Mouse (Mus musculus): ENCODE measurements around the gene Bmpr1b.

Gene Bmpr1b

DNA sequence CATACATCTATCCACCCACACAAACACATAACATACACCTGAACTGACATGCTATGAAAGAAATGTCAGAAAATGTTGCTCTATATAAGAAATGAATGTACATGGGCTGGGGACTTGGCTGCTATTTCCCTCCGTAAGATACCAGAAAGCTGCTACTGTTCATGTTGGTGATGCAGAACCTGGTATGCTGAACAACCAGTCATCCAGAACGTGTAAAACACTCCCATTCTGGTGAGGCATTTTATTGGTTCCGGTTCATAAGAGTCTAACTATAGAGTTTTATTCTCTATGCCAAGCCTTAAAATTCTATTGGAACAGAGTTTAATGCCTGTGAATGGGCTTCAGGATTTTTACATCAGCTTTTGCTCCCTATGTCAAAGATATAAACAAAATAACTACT lies 55.0 kb downstream of the Bmpr1b start:
- in situ Hi-C loops (cut with MseI, MboI), result no loop called here

DNA sequence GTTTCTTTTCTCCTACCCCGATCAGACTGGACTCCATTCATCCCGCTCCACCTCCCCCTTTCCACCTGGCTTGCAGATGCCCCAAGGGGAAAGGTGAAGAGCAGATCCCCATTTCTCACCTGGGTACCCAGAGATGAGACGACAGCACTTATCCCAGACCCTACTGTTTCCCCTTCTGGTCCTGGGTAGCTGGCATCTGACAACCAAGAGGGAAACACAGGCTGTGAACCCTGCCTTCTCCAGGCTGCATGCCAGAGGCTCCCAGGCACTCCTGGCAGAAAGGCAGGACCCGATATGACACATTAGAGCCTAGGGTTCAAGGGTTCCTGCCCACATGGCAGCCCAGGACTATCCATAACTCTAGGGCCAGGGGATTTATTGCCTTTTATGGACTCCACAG lies 56.0 kb downstream of the Bmpr1b start:
- in situ Hi-C loops (cut with MseI, MboI), result no loop called here

DNA sequence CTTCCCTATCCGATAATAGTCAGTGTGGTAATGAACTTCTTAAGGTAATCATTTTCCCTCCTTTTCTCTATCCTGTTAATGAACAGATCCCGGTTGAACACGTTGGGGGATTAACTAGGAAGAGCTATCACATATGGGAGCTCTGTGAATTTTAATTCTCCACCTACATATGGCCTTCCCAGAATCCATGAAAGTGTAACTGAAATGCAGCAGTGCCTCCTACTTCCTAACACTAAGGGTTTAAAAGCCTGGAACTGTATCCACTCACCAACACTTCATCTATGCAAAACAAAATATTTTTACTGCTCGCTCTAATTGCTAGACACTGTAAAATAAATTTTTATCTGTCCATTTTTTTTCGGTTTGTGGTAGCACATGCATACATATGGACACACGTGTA lies 63.0 kb downstream of the Bmpr1b start:
- in situ Hi-C loops (cut with MseI, MboI), result no loop called here

DNA sequence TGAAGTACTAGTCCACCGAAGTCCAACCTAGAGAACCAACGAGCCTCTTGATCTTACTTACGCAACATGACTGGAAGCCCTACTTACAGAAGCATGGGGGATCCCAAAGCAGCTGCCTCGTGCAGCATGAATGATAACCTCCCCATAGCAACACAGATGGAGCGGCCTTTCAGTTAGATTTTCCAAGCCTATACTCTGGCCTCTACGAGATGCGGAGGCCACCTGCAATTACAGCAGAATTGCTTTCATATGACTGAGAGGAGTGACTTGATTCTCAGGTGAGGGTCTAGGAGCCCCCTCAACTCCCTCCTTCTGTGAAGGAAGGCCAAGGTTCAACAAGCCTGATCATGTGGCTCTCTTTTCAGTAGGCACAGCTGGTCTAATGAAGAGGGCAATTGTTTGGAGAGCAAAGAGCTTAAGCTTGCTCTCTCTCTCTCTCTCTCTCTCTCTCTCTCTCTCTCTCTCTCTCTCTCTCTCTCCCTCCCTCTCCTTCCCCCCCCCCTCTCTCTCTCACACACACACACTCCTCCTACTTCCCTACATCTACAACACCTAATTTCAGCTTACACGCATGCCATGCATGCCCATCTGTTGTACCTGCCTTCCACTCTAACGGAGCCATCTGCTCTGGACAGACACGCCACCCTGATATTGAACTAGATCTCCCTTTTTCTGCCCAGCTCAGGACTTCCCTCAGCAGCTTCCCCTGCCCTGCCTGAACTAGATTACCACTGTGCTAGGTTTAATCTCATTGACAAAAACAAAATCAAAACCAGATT lies 65.0 kb downstream of the Bmpr1b start:
- in situ Hi-C loops (cut with MseI, MboI), result no loop called here

DNA sequence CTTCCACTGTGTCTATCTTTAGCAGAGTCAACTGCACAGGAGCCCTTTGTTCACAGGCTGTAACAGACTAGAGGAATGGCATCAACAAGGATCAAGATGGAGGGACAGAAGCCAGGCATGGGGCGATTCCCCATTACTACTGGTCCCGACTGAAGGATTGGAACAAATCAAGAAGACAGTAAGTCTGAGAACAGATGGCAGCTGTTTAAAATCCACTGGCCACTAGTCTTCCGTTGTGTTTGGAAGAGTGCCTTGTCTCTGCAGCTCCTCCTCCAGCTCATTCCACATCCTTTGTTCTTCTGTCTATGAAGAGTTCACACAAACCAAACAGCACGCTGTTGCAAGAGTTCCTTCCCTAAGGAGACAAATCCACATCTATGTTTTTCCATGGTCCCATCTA lies 65.6 kb downstream of the Bmpr1b start:
- in situ Hi-C loops (cut with MseI, MboI), result no loop called here

DNA sequence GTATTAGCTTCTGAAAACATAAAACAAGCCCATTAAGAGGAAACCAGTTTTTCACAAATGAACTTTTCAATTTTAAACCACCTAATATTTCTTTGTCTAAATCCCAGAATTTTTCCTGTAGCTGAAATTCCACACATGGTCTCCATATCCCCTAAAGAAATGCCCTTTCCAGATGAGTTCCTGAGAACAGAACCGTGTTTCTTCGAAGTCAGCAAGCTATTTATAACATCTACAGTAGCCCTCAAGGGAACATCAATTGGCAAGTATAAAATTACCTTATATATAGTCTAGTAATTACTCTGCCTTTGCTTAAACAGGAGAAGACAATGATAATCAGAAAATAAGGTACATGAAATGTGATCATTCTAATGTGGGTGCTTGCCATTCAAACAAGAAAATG lies 70.1 kb downstream of the Bmpr1b start:
- in situ Hi-C loops (cut with MseI, MboI), result no loop called here

DNA sequence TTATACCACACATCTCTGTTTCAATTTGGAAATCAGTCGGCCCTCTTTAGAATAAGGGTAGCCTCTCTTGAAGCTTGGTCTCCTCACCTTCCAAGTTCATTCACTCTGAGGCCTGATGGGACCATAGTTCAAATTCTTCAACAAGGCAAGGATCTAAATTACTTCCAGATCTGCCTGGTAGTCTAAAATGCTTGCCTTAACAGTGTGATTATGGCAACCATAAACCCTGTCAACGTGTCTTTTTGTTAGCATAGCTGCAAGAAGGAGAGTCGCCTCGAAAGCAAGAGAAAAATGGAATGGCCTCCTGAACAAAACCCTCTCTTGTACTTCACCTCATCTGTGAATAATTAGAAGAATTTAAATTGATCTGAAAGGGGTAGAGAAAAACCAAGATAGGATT lies 75.2 kb downstream of the Bmpr1b start:
- in situ Hi-C loops (cut with MseI, MboI), result no loop called here

DNA sequence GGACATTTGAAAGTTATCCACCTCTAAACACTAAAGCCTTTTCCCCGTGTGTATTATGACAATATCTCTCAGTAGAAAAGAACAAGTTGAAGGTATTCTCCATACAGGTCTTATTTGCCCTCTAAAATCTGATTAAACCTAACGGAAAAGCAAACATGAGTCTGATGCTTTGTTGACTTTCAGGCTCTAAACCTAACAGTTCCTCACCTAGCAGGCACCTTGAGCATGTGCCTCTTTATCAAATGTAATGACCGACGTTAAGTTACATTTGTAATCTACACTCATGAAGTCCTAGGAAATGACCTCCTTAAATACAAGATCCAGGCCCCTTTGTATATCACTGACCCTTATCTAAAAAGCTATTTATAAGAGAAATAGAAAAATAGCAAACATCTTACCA lies 79.5 kb downstream of the Bmpr1b start:
- in situ Hi-C loops (cut with MseI, MboI), result no loop called here

DNA sequence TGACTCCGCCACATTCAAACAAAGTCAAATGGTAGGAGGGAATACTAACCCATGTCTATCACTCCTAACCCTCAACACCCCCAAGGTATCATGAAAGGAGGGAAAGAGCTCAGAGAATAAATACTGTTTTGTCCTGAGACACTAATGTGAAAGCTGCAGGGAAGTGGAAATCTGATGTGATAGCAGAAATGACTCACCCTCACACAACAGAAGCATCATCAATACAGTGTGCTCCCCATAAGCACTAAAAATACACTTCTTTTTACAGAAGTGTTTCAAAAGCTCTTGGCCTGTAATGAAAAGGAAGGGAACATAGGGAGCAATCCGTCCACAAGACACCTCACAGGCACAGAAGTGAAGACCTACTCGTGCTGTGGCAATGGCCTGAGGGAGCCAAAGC lies 83.3 kb downstream of the Bmpr1b start:
- in situ Hi-C loops (cut with MseI, MboI), result no loop called here

DNA sequence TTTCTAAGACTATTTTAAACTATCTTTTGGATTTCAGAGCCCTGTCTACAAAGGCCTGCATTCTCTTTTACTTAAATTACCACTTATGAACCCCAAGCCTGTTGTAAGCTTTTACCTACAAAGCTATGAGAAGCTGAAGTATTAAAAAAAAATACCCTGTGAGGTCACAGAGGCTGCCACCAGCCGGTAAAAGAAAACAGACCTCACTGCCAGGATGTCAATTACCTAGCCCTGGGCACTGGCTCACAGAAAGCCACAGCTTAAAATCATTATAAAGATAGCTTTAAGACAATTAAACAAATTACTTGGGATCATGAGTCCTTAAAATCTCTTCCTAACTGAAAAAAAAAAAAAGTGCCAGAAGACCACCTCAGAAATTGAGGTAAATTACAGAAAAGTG lies 85.1 kb downstream of the Bmpr1b start:
- in situ Hi-C loops (cut with MseI, MboI), result no loop called here

DNA sequence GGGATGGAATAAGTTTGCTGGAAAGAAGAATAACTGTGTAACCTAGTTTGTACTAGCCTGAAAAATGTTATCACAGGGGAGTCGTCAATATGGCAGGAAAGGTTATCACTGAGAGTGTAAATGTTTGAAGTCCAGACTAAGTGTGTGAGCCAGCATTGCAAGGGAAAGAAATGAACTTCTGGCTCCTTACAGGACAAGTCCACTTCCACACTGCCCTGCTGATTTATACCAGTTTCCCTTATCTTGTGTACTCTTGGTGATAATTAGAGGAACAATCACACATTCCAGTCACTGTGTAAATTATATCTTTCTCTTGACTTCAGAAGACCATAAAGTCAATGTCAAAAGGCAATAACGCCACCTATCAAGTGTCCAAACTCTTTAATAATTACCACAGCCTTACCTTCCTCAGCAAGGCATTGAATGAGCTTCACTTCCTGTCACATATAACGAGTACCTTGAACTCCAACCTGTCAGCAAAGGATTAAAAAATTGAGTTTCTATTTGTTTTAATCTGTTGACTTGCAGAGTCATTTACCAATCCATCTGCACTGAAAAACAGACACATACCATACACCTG lies 91.4 kb downstream of the Bmpr1b start:
- in situ Hi-C loops (cut with MseI, MboI), result no loop called here

DNA sequence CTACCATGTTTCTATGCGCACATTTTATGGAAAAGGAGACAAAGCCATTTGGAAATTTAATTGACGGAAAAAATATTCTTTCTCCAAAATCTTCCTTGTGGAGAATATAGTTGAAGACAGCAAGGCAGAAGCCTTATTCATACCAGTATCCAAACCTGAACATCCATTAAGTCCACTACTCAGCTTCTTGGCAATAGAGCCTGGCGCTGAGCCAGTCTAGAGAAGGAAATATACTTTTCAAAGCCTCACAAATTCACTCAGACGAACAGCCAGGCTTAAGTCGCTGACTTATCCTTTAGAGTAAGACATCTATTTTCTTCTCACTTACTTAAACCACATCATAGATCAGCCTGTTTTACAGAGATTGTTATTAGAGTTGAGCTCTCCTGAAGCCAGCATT lies 97.6 kb downstream of the Bmpr1b start:
- in situ Hi-C loops (cut with MseI, MboI), result no loop called here

DNA sequence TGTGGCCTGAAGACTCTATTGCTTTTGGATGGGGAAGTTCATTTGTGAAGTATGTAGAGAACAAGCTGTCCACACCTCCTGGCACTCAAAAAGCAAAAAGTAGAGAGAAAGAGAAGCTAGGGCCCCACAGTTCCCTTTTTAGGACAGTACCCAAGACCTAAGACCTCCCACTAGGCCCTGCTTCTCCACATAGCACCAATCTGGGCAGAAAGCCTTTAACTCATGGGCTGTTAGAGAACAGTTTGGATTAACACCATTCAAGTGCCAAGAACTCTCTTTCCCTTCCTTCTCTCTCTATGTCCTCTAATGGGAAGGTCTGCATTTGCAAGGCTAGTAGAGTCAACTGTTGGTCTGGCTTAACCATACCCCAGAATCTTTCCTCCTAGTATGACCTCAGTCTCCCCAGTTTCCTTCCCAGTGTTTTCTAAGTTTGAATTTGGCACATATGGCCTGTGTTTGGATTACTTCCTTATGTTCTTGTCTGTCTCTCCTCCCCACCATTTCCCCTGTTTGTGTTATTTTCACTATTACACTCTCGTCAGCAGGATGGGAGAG lies 102.4 kb downstream of the Bmpr1b start:
- in situ Hi-C loops (cut with MseI, MboI), result no loop called here

DNA sequence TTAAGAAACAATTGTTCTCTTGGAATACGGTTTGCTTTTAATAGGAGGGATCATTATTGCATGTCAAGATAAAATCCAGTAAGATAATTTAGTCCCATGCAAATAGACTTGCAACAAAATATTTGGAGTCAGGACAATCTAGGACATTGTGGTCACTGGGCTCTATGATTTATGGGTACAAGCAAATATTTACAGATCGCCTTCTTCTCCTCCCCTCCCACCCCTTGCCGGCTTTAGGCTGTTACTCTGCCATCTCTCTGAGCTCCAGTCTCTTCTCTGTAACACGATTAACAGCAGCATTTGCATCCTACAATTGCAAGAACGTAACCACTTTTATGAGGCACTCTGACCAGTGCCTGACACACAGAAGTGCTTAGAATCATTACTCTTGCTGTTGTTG lies 104.1 kb downstream of the Bmpr1b start:
- in situ Hi-C loops (cut with MseI, MboI), result no loop called here

DNA sequence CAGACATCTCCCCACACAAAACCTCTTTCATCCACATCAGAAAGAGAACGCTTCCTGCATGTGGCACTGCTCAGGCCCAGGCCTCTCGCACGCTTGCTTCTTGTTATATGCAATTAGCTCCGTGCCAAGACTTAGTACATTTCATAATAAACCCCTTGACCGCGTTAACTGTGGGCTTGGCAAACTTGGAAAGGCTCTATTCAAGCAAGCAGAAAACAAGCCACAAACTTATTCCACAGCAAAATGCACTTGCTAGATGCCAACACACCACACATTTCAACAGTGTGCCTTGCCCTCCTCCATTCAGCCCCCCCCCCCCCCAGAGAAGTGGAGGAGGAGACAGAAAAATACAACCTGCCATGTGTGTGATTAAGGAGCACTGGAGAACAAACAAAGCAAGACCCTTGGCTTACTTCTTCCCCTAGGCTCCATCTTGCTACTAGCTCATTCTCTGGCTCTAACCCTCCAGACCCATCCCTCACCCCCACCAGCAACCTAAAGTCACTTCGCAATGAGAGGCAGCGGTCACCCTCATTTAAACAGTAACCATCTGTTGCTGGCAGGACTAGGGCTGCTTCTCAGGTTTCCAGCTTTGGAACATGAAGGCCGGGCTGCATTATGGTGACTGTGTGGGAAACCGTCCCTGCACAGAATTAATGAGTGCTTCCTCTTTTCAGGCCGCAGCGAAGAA lies 105.5 kb downstream of the Bmpr1b start:
- in situ Hi-C loops (cut with MseI, MboI), result no loop called here

DNA sequence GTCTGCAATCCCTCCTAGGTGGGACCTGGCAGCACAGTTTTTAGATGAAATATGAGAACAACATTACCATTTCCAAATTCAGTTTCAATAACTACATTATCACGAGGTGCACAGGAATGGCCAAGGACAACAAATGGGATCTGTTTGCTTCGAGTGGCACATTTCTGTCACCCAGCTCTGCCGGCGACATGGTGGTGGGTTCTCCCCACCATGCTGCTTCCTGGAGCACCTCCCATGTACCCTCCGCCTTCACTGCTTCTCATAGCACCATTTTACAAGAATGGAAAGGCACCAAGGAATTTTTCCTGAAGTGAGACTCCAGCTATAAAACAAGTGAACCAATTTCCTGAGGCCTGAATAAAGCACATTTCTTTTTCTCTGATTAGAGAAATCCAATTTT lies 108.0 kb downstream of the Bmpr1b start:
- in situ Hi-C loops (cut with MseI, MboI), result no loop called here

DNA sequence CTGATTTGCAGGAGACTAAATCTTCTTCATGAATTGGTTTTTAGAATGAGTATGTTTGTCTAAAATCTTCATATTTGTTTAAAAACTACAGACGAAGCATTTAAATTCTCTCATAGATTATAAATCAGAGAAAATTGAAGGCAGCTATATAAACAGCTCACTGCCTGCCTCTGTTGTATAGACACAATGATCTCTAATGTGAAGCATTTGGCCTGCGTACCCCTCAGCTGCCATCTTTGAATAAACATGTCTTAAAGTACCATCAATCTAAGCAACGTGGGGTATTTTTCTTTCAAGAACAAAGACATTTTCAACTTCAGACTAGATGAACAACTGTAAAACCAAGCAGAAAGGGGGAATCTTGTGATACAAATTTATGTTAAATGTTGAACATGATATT lies 109.3 kb downstream of the Bmpr1b start:
- in situ Hi-C loops (cut with MseI, MboI), result no loop called here

DNA sequence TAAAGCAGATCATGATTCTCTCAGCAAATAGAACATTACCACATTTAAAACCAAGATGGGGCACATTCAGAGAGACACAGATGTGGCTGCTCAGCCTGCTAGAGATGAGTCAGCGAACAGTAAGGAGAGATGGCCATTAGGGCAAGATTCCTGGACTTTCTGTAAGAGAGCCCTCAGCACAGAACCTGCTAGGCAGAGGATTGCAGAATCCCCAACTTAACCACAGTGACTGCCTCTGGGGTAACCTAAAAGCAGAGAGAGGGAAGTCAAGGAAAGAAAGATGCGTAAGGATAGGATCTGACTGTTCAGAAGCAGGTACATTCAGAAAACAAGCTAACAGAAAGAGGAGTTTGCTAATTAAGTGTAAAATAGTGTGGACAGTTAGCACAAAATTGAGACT lies 118.5 kb downstream of the Bmpr1b start:
- in situ Hi-C loops (cut with MseI, MboI), result no loop called here

DNA sequence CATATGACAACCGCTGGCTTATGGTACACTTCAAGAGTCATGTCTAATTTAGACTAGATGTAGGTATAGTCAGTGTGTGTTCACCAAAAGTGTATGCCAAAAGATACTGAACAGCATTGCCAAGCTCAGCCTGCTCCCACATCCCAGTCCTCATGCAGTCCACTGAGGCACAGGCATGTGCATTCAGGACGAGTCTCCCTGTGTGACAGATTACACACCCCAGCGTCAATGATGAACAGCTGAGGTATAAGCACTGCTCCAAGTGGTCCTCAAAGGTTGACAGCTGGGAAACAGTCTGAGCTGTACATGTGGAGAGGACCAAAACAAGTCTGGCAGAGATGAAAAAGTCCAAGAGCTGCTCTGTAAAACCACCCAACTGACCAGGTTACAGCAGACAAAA lies 119.6 kb downstream of the Bmpr1b start:
- in situ Hi-C loops (cut with MseI, MboI), result no loop called here

DNA sequence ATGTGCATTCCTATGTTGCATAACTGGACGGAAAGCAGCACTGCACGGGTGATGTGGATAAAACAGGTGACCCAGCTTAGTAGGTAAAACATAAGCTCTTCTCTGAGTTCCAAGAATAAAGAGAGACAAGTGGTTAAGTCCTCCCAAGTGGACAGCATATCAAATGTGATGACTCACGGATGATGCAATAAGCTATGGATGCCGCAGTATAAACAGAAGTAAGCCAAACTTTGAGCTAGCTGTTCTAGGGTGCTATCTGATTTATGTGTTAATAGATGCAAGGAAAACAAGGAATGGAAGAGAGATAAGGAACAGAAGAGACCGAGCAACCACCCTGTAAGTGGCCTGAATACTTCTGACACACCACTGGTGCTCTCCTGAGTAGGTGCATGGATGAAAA lies 120.1 kb downstream of the Bmpr1b start:
- in situ Hi-C loops (cut with MseI, MboI), result no loop called here

DNA sequence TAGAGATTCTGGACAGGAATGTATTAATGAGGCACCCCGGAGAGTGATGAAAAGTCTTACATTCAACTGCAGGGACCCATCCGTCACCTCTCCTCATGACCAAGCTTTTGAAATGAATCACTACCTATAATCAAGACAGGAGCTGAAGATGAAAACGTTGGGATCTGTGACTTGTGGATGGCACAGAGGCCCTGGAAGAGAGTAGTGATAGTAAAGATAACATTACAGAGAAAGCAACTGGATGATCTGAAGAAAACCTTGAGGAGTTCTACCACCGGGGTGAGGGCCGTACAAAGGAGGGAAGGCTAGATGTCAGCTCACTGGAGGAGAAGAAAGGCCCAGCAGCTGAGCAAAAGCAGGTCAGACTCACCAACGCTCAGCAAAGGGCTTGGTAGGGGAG lies 120.7 kb downstream of the Bmpr1b start:
- in situ Hi-C loops (cut with MseI, MboI), result no loop called here

DNA sequence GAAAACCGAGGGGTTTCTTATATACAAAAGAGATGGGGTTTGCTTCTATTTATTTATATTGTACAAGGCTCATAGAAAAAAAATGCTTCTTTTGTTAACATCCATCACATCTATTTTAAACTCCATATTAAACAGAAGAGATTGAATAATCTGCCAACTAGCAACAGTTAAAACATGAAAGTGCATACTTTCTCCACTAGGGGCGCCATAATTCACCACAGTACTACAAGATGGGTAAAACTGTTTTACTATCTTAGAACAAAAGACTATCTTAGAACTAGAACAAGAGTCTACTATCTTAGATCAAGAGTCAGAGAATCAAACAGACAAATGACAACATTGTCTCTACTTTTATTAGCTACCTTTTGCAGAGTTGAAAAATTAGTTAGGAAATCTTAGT lies 125.8 kb downstream of the Bmpr1b start:
- in situ Hi-C loops (cut with MseI, MboI), result no loop called here

DNA sequence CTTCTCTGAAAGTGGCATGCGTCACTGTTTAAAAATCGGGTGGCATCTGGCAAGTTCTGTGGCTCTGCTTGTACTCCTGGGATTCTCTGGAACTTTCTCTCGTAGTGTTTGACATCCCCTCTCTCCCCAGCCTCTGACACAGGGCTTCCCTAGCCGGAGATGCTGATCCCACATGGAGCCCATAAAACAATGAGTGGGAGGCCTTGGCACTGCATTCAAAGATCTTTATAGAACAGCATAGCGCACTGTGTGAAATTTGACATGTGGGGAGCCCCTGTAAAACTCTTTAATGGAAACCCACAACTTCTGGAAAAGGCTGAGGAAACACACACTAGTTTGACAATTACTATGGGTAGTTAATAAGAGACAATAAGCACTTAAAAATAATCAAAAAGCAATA lies 126.2 kb downstream of the Bmpr1b start:
- in situ Hi-C loops (cut with MseI, MboI), result no loop called here

Data from mouse trophoblast stem cell (cell line).